Mouse (Mus musculus): ENCODE measurements at regions not wholly inside any gene's neighbourhood (a gene's known extent, or its start where the extent isn't known, plus 50 kb on each side); places are given as distances from the start of the nearest gene placed in this dataset.

- H3K9ac ChIP-seq = no peak overlapping the region
- H3K36me3 ChIP-seq = no peaks in the 10 kb centered on the region
- H3K9me3 ChIP-seq (replicated peaks) = no peaks in the 10 kb centered on the region
- no peak overlapping the region for H3K4me2 ChIP-seq (replicated peaks)
- 66% methylated on average over 4 of the region's 4 CpGs for WGBS
- no peaks in the 10 kb centered on the region for H3K27me3 ChIP-seq
- ATAC-seq (ENCODE audit: low FRiP score) = no peak
- H3K4me3 ChIP-seq = no peak overlapping the region
- H3K4me1 ChIP-seq = no peaks in the 10 kb centered on the region
- H3K27ac ChIP-seq = no peak overlapping the region
Measured at GRCm38 (mm10) chr12:48729851-48730250, 652.6 kb upstream of the Foxg1 start.

GRCm38 (mm10) chr12:48758805-48759396 is 623.6 kb upstream of the Foxg1 start:
- no peak for ATAC-seq (ENCODE audit: low FRiP score)
- H3K27ac ChIP-seq = no peak overlapping the region
- WGBS = 87% methylated on average over 3 of the region's 3 CpGs

More at GRCm38 (mm10) chr12:48758805-48759396, 623.6 kb upstream of the Foxg1 start:
- no peak overlapping the region for H3K4me3 ChIP-seq
- H3K9ac ChIP-seq = no peak overlapping the region
- no peaks in the 10 kb centered on the region for H3K36me3 ChIP-seq
- H3K4me1 ChIP-seq = no peaks in the 10 kb centered on the region
- H3K9me3 ChIP-seq (replicated peaks) = no peaks in the 10 kb centered on the region
- H3K27me3 ChIP-seq = no peaks in the 10 kb centered on the region
- H3K4me2 ChIP-seq (replicated peaks) = no peak overlapping the region

Data from hindbrain, embryonic 12.5 days (tissue).